Mouse (Mus musculus) stomach, postnatal 0 days (tissue): ENCODE data around the gene Oaz2. TPM values are rescaled to one million over a fixed set of nuclear protein-coding genes. Genes with fewer than 3 reads are reported as not detected.

Experiments used
- ATAC-seq: fragments of 200-750 bp; cut with Nextera tagmentation; 2 replicates; pipeline ENCODE4 v1.8.0; 2017; ENCODE audit not compliant: low FRiP score, low TSS enrichment
- DNase-seq: peaks from one replicate; pipeline ENCODE4 v3.0.0-alpha.2; 2016; ENCODE audit warnings: low spot score
- H3K27ac ChIP-seq: fragments of 300-500 bp; sonication (generic); replicated peaks from 2 replicates; pipeline ENCODE4 v1.5.1; 2014; ENCODE audit warnings: mild to moderate bottlenecking, control low read depth
- H3K27me3 ChIP-seq: fragments of 300-500 bp; sonication (generic); 2 replicates; pipeline ENCODE4 v1.6.1; 2014; ENCODE audit warnings: low read length; ENCODE audit not compliant: control insufficient read depth, insufficient read depth
- H3K36me3 ChIP-seq: fragments of 300-500 bp; sonication (generic); 2 replicates; pipeline ENCODE4 v1.6.1; 2014; ENCODE audit warnings: low read length, mixed read lengths; ENCODE audit not compliant: control insufficient read depth, insufficient read depth
- H3K4me1 ChIP-seq: fragments of 300-500 bp; sonication (generic); replicated peaks from 2 replicates; pipeline ENCODE4 v1.6.1; 2014; ENCODE audit warnings: antibody characterized with exemption; ENCODE audit not compliant: control insufficient read depth, insufficient read depth
- H3K4me2 ChIP-seq: fragments of 300-500 bp; sonication (generic); replicated peaks from 2 replicates; pipeline ENCODE4 v1.6.1; 2014; ENCODE audit warnings: low read depth, mild to moderate bottlenecking, control low read depth, moderate library complexity
- H3K4me3 ChIP-seq: fragments of 300-500 bp; sonication (generic); 2 replicates; pipeline ENCODE4 v1.5.1; 2014; ENCODE audit warnings: low read depth, low read length, control low read depth
- H3K9ac ChIP-seq: fragments of 300-500 bp; sonication (generic); 2 replicates; pipeline ENCODE4 v1.6.1; 2014; ENCODE audit warnings: mild to moderate bottlenecking, low read length, control low read depth, mixed read lengths
- H3K9me3 ChIP-seq: fragments of 300-500 bp; sonication (generic); 2 replicates; pipeline ENCODE4 v1.6.1; 2016; ENCODE audit warnings: low read length; ENCODE audit not compliant: control insufficient read depth
- CTCF ChIP-seq: IDR thresholded peaks from 2 replicates; pipeline ENCODE4 v1.5.1; 2016; ENCODE audit warnings: antibody characterized with exemption, low read depth, mild to moderate bottlenecking, moderate library complexity
- EP300 ChIP-seq: optimal IDR thresholded peaks from 2 replicates; pipeline ENCODE3; 2016; ENCODE audit warnings: antibody characterized with exemption
- WGBS: fragments of 180-500 bp; shearing (Covaris S2); extraction: QIAGEN DNeasy Blood & Tissue Kit; methylation state at CpG from one replicate; pipeline ENCODE4 v1.1.7; 2014; 5-methylcytosine and 5-hydroxymethylcytosine counted together
- polyA plus RNA-seq: library from polyadenylated mRNA; unstranded; fragments of >200 nt; fragmentation: Nextera tagmentation; extraction: Ambion mirVana; gene quantifications from 2 replicates; pipeline ENCODE4 v1.2.1, GENCODE M21; 2015

The Oaz2 gene
- polyA plus RNA-seq, 1 experiment from 2014 or later: 138 TPM

- no peaks in the 10 kb centered on the region for H3K4me1 ChIP-seq
- no peaks in the 10 kb centered on the region for H3K9me3 ChIP-seq
- ATAC-seq (no peak), DNase-seq (no peak)
- H3K4me2 ChIP-seq: no peak overlapping the region
- H3K36me3 ChIP-seq: no peaks in the 10 kb centered on the region
- H3K27me3 ChIP-seq: no peaks in the 10 kb centered on the region
- no peak overlapping the region for H3K4me3 ChIP-seq
- no peak overlapping the region for H3K9ac ChIP-seq
- TF ChIP-seq CTCF: no peak
- no peak for TF ChIP-seq EP300
- 95% methylated on average over 6 of the region's 6 CpGs for WGBS
- no peak overlapping the region for H3K27ac ChIP-seq
These were observed 60.8 kb downstream of the Oaz2 start for GRCm38 (mm10) chr9:65728588-65728987.

GRCm38 (mm10) chr9:65734931-65735330, 67.1 kb downstream of the Oaz2 start:
- no peak overlapping the region for H3K4me2 ChIP-seq
- DNase-seq (no peak), ATAC-seq (no peak)
- WGBS: 83% methylated on average over 3 of the region's 3 CpGs
- no peaks in the 10 kb centered on the region for H3K9me3 ChIP-seq
- no peak overlapping the region for H3K27ac ChIP-seq
- no peak for TF ChIP-seq EP300
- no peak for TF ChIP-seq CTCF
- H3K4me3 ChIP-seq: no peak overlapping the region
- no peaks in the 10 kb centered on the region for H3K27me3 ChIP-seq
- no peaks in the 10 kb centered on the region for H3K36me3 ChIP-seq
- no peaks in the 10 kb centered on the region for H3K4me1 ChIP-seq
- no peak overlapping the region for H3K9ac ChIP-seq

Other genes with a start within 250 kb of the Oaz2 start
- gene Slc51b, start 245.0 kb upstream of the Oaz2 start, polyA plus RNA-seq: not detected in 2 replicates
- 11.5 and 12.4 TPM in 2 replicates for gene Mtfmt, start 232.2 kb upstream of the Oaz2 start, polyA plus RNA-seq
- gene Spg21, start 207.1 kb upstream of the Oaz2 start, polyA plus RNA-seq: 62.3 and 67.7 TPM in 2 replicates
- gene Ankdd1a, start 147.8 kb upstream of the Oaz2 start, polyA plus RNA-seq: 0.18 and 0.35 TPM in 2 replicates
- 9.6 and 10.6 TPM in 2 replicates for gene Plekho2, start 88.0 kb upstream of the Oaz2 start, polyA plus RNA-seq
- 2.1 and 2.4 TPM in 2 replicates for gene Pif1, start 80.8 kb upstream of the Oaz2 start, polyA plus RNA-seq
- 18.1 and 19.9 TPM in 2 replicates for gene Rbpms2, start 38.4 kb upstream of the Oaz2 start, polyA plus RNA-seq
- gene Zfp609, start 159.6 kb downstream of the Oaz2 start, polyA plus RNA-seq: 2.4 and 2.7 TPM in 2 replicates
- 37.5 and 48.6 TPM in 2 replicates for gene Pclaf, start 222.2 kb downstream of the Oaz2 start, polyA plus RNA-seq
- gene Trip4, start 240.8 kb downstream of the Oaz2 start, polyA plus RNA-seq: 14.7 and 16.8 TPM in 2 replicates
- gene Csnk1g1, start 240.9 kb downstream of the Oaz2 start, polyA plus RNA-seq: 5.6 and 6.3 TPM in 2 replicates